Mouse (Mus musculus) heart, embryonic 16.5 days (tissue): ENCODE measurements around the gene Tbx3. TPM values are rescaled to one million over a fixed set of nuclear protein-coding genes. Genes with fewer than 3 reads are reported as not detected.

Experiments
- ATAC-seq: fragments of 200-750 bp; cut with Nextera tagmentation; replicated peaks from 2 replicates; pipeline ENCODE4 v1.8.0; 2017; ENCODE audit warnings: moderate number of reproducible peaks; ENCODE audit not compliant: insufficient read depth, low FRiP score; ENCODE audit errors: extremely low read depth
- H3K27ac ChIP-seq: fragments of 300-500 bp; sonication (generic); 2 replicates; pipeline ENCODE4 v1.5.1; 2014; ENCODE audit warnings: mild to moderate bottlenecking, low read length, control low read depth, moderate library complexity
- H3K27me3 ChIP-seq: fragments of 300-500 bp; sonication (generic); 2 replicates; pipeline ENCODE4 v1.6.1; 2014; ENCODE audit warnings: low read length, mixed read lengths; ENCODE audit not compliant: control insufficient read depth, insufficient read depth
- H3K36me3 ChIP-seq: fragments of 300-500 bp; sonication (generic); 2 replicates; pipeline ENCODE4 v1.6.1; 2014; ENCODE audit not compliant: control insufficient read depth, insufficient read depth
- H3K4me1 ChIP-seq: fragments of 300-500 bp; sonication (generic); 2 replicates; pipeline ENCODE4 v1.6.1; 2014; ENCODE audit warnings: low read length, mixed read lengths; ENCODE audit not compliant: control insufficient read depth, insufficient read depth
- H3K4me2 ChIP-seq: fragments of 300-500 bp; sonication (generic); 2 replicates; pipeline ENCODE4 v1.6.1; 2014; ENCODE audit warnings: low read depth, mild to moderate bottlenecking, control low read depth, low read length
- H3K4me3 ChIP-seq: fragments of 300-500 bp; sonication (generic); 2 replicates; pipeline ENCODE4 v1.5.1; 2014; ENCODE audit warnings: mild to moderate bottlenecking, control low read depth, low read length
- H3K9ac ChIP-seq: fragments of 300-500 bp; sonication (generic); 2 replicates; pipeline ENCODE4 v1.6.1; 2014; ENCODE audit warnings: low read length, control low read depth
- H3K9me3 ChIP-seq: fragments of 300-500 bp; sonication (generic); replicated peaks from 2 replicates; pipeline ENCODE4 v1.6.1; 2016; ENCODE audit warnings: low read length; ENCODE audit not compliant: control insufficient read depth
- WGBS: fragments of 180-500 bp; shearing (Covaris S2); extraction: QIAGEN DNeasy Blood & Tissue Kit; methylation state at CpG from one replicate; pipeline ENCODE4 v1.1.7; 2014; 5-methylcytosine and 5-hydroxymethylcytosine counted together
- polyA plus RNA-seq: library from polyadenylated mRNA; unstranded; fragments of >200 nt; fragmentation: Nextera tagmentation; extraction: Ambion mirVana; gene quantifications from 2 replicates; pipeline ENCODE4 v1.2.1, GENCODE M21; 2015

Tbx3 gene
- 7.4 and 10.6 TPM in 2 replicates for polyA plus RNA-seq

GRCm38 (mm10) chr5:119670566-119671108, at the start of gene Tbx3:
Gene Tbx3 (plus strand): TSS chr5:119670669.
- Histone ChIP-seq H3K4me1 (peaks cover 15% of the 10 kb centered on the region), H3K36me3 (peaks cover 2% of the 10 kb centered on the region; the same call in 1 of the 2 replicates), H3K9me3 (no peaks in the 10 kb centered on the region), H3K27me3 (peaks cover 72% of the 10 kb centered on the region), H3K27ac (peak within 1 kb of the TSS; percentile 84), H3K4me2 (peak within 1 kb of the TSS; percentile 94), H3K9ac (peak within 1 kb of the TSS; percentile 72), H3K4me3 (peak within 1 kb of the TSS; percentile 63)
- under 1% methylated on average over 39 of the region's 43 CpGs for WGBS
- ATAC-seq: peak; percentile 93

GRCm38 (mm10) chr5:119622076-119622475, 48.4 kb upstream of the Tbx3 start:
- 38% methylated on average over 1 of the region's 1 CpGs for WGBS
- Histone ChIP-seq H3K4me1 (peaks cover 6% of the 10 kb centered on the region), H3K9me3 (no peaks in the 10 kb centered on the region), H3K36me3 (no peaks in the 10 kb centered on the region), H3K9ac (no peak overlapping the region), H3K4me2 (no peak overlapping the region), H3K27me3 (peaks cover 44% of the 10 kb centered on the region), H3K4me3 (no peak overlapping the region), H3K27ac (no peak overlapping the region)
- peak; percentile 41; the same call in 1 of the 2 replicates for ATAC-seq

GRCm38 (mm10) chr5:119624554-119624953, 45.9 kb upstream of the Tbx3 start:
- H3K4me2 ChIP-seq: no peak overlapping the region
- ATAC-seq: no peak
- H3K27ac ChIP-seq: no peak overlapping the region
- H3K4me3 ChIP-seq: no peak overlapping the region
- peaks cover 61% of the 10 kb centered on the region for H3K27me3 ChIP-seq
- H3K9ac ChIP-seq: no peak overlapping the region
- H3K4me1 ChIP-seq: peaks cover 6% of the 10 kb centered on the region
- WGBS: 25% methylated on average over 1 of the region's 1 CpGs
- H3K9me3 ChIP-seq: no peaks in the 10 kb centered on the region
- no peaks in the 10 kb centered on the region for H3K36me3 ChIP-seq

GRCm38 (mm10) chr5:119625603-119626002, 44.9 kb upstream of the Tbx3 start:
- no peak overlapping the region for H3K4me3 ChIP-seq
- no peak for ATAC-seq
- no peaks in the 10 kb centered on the region for H3K36me3 ChIP-seq
- peaks cover 67% of the 10 kb centered on the region for H3K27me3 ChIP-seq
- H3K27ac ChIP-seq: no peak overlapping the region
- no peak overlapping the region for H3K9ac ChIP-seq
- WGBS: 10% methylated on average over 13 of the region's 13 CpGs
- H3K9me3 ChIP-seq: no peaks in the 10 kb centered on the region
- H3K4me1 ChIP-seq: peaks cover 6% of the 10 kb centered on the region
- H3K4me2 ChIP-seq: no peak overlapping the region

GRCm38 (mm10) chr5:119626154-119626553, 44.3 kb upstream of the Tbx3 start:
- Histone ChIP-seq H3K4me1 (peaks cover 6% of the 10 kb centered on the region), H3K27ac (no peak overlapping the region), H3K36me3 (no peaks in the 10 kb centered on the region), H3K9me3 (no peaks in the 10 kb centered on the region), H3K9ac (no peak overlapping the region), H3K27me3 (peaks cover 70% of the 10 kb centered on the region), H3K4me2 (no peak overlapping the region), H3K4me3 (no peak overlapping the region)
- ATAC-seq: no peak
- 28% methylated on average over 9 of the region's 9 CpGs for WGBS

- H3K27ac ChIP-seq: no peak overlapping the region
- H3K4me1 ChIP-seq: peaks cover 6% of the 10 kb centered on the region
- H3K4me2 ChIP-seq: peak overlapping the region; percentile 48; the same call in 1 of the 2 replicates
- WGBS: 8% methylated on average over 22 of the region's 22 CpGs
- no peaks in the 10 kb centered on the region for H3K9me3 ChIP-seq
- ATAC-seq: no peak
- H3K27me3 ChIP-seq: peaks cover 74% of the 10 kb centered on the region
- no peaks in the 10 kb centered on the region for H3K36me3 ChIP-seq
- H3K4me3 ChIP-seq: peak overlapping the region; percentile 20
- H3K9ac ChIP-seq: no peak overlapping the region
Measured at GRCm38 (mm10) chr5:119626662-119627061, 43.8 kb upstream of the Tbx3 start.

- Histone ChIP-seq H3K4me3 (no peak overlapping the region), H3K36me3 (no peaks in the 10 kb centered on the region), H3K9ac (no peak overlapping the region), H3K9me3 (no peaks in the 10 kb centered on the region), H3K27me3 (peaks cover 80% of the 10 kb centered on the region), H3K4me2 (no peak overlapping the region), H3K4me1 (peaks cover 3% of the 10 kb centered on the region), H3K27ac (no peak overlapping the region)
- ATAC-seq: no peak
- WGBS: 81% methylated on average over 3 of the region's 3 CpGs
Measured at GRCm38 (mm10) chr5:119628100-119628499, 42.4 kb upstream of the Tbx3 start.

GRCm38 (mm10) chr5:119628746-119629327, 41.6 kb upstream of the Tbx3 start:
- H3K4me3 ChIP-seq: no peak overlapping the region
- H3K4me1 ChIP-seq: peaks cover 3% of the 10 kb centered on the region
- WGBS: 49% methylated on average over 11 of the region's 12 CpGs
- H3K27me3 ChIP-seq: peaks cover 80% of the 10 kb centered on the region
- no peak overlapping the region for H3K27ac ChIP-seq
- H3K9ac ChIP-seq: no peak overlapping the region
- no peaks in the 10 kb centered on the region for H3K36me3 ChIP-seq
- no peak for ATAC-seq
- H3K9me3 ChIP-seq: no peaks in the 10 kb centered on the region
- no peak overlapping the region for H3K4me2 ChIP-seq

GRCm38 (mm10) chr5:119633581-119633980, 36.9 kb upstream of the Tbx3 start:
- no peak overlapping the region for H3K27ac ChIP-seq

More at GRCm38 (mm10) chr5:119633581-119633980, 36.9 kb upstream of the Tbx3 start:
- Histone ChIP-seq H3K4me3 (no peak overlapping the region), H3K4me2 (no peak overlapping the region), H3K36me3 (no peaks in the 10 kb centered on the region), H3K9me3 (no peaks in the 10 kb centered on the region), H3K27me3 (peaks cover 70% of the 10 kb centered on the region), H3K9ac (no peak overlapping the region), H3K4me1 (peaks cover 3% of the 10 kb centered on the region; the same call in 1 of the 2 replicates)
- ATAC-seq: no peak
- 82% methylated on average over 4 of the region's 4 CpGs for WGBS
